Mouse (Mus musculus): Measurements from ENCODE around the gene Zfp821. TPM values are rescaled to one million over a fixed set of nuclear protein-coding genes. Genes with fewer than 3 reads are reported as not detected.
A peak's percentile ranks its signal among the peaks of the same experiment; 100 is the strongest.

The Zfp821 gene
- polyA plus RNA-seq (2014; fragmentation: Nextera tagmentation; extraction: Ambion mirVana): 50.9 and 52.4 TPM in 2 replicates

- Histone ChIP-seq H3K27ac (ENCODE audit: low read depth, low read length) (peak within 1 kb of the TSS; percentile 88), H3K4me3 (ENCODE audit: low read depth, low read length) (peak within 1 kb of the TSS; percentile 98), H3K4me2 (peak within 1 kb of the TSS; percentile 91), H3K27me3 (ENCODE audit: control insufficient read depth, insufficient read depth, low read length) (peaks cover 5% of the 10 kb centered on the region; the same call in 1 of the 2 replicates), H3K9ac (ENCODE audit: low read length) (peak within 1 kb of the TSS; percentile 99), H3K4me1 (ENCODE audit: control insufficient read depth, insufficient read depth, low read length) (peaks cover 16% of the 10 kb centered on the region), H3K36me3 (ENCODE audit: control insufficient read depth, insufficient read depth, low read length) (0 out of 2 replicates have a peak, but pooled peaks cover 9% of the 10 kb centered on the region), H3K9me3 (ENCODE audit: control insufficient read depth, low read length) (no peaks in the 10 kb centered on the region)
- ATAC-seq (ENCODE audit: low FRiP score) (peak; percentile 90), DNase-seq (ENCODE audit: low spot score, missing footprints) (peak; percentile 100)
- under 1% methylated on average over 51 of the region's 100 CpGs for WGBS
Measured at GRCm38 (mm10) chr8:109705320-109706075, at the start of gene Zfp821. TSS of gene Zfp821 (plus strand) at chr8:109705546.

GRCm38 (mm10) chr8:109656860-109657259, 48.5 kb upstream of the Zfp821 start:
- Histone ChIP-seq H3K27ac (ENCODE audit: low read depth, low read length) (no peak overlapping the region), H3K4me2 (no peak overlapping the region), H3K4me1 (ENCODE audit: control insufficient read depth, insufficient read depth, low read length) (no peaks in the 10 kb centered on the region), H3K9me3 (ENCODE audit: control insufficient read depth, low read length) (no peaks in the 10 kb centered on the region), H3K36me3 (ENCODE audit: control insufficient read depth, insufficient read depth, low read length) (no peaks in the 10 kb centered on the region), H3K4me3 (ENCODE audit: low read depth, low read length) (no peak overlapping the region), H3K9ac (ENCODE audit: low read length) (no peak overlapping the region), H3K27me3 (ENCODE audit: control insufficient read depth, insufficient read depth, low read length) (no peaks in the 10 kb centered on the region)
- DNase-seq (ENCODE audit: low spot score, missing footprints): no peak
- 91% methylated on average over 3 of the region's 3 CpGs for WGBS
- ATAC-seq (ENCODE audit: low FRiP score): no peak

GRCm38 (mm10) chr8:109662328-109662727, 43.0 kb upstream of the Zfp821 start:
- Histone ChIP-seq H3K9me3 (ENCODE audit: control insufficient read depth, low read length) (no peaks in the 10 kb centered on the region), H3K27me3 (ENCODE audit: control insufficient read depth, insufficient read depth, low read length) (no peaks in the 10 kb centered on the region), H3K4me3 (ENCODE audit: low read depth, low read length) (no peak overlapping the region), H3K4me2 (no peak overlapping the region), H3K4me1 (ENCODE audit: control insufficient read depth, insufficient read depth, low read length) (no peaks in the 10 kb centered on the region), H3K9ac (ENCODE audit: low read length) (no peak overlapping the region), H3K36me3 (ENCODE audit: control insufficient read depth, insufficient read depth, low read length) (no peaks in the 10 kb centered on the region), H3K27ac (ENCODE audit: low read depth, low read length) (no peak overlapping the region)
- ATAC-seq (ENCODE audit: low FRiP score) (no peak), DNase-seq (ENCODE audit: low spot score, missing footprints) (no peak)
- 85% methylated on average over 3 of the region's 3 CpGs for WGBS

- Histone ChIP-seq H3K27me3 (ENCODE audit: control insufficient read depth, insufficient read depth, low read length) (no peaks in the 10 kb centered on the region), H3K4me3 (ENCODE audit: low read depth, low read length) (no peak overlapping the region), H3K4me1 (ENCODE audit: control insufficient read depth, insufficient read depth, low read length) (no peaks in the 10 kb centered on the region), H3K27ac (ENCODE audit: low read depth, low read length) (no peak overlapping the region), H3K9ac (ENCODE audit: low read length) (no peak overlapping the region), H3K9me3 (ENCODE audit: control insufficient read depth, low read length) (no peaks in the 10 kb centered on the region), H3K36me3 (ENCODE audit: control insufficient read depth, insufficient read depth, low read length) (peaks cover 4% of the 10 kb centered on the region), H3K4me2 (no peak overlapping the region)
- ATAC-seq (ENCODE audit: low FRiP score) (no peak), DNase-seq (ENCODE audit: low spot score, missing footprints) (no peak)
- WGBS: 89% methylated on average over 5 of the region's 5 CpGs
Measured at GRCm38 (mm10) chr8:109666616-109667015, 38.7 kb upstream of the Zfp821 start.

GRCm38 (mm10) chr8:109672656-109673055, 32.7 kb upstream of the Zfp821 start:
- peaks cover 38% of the 10 kb centered on the region for H3K36me3 ChIP-seq (ENCODE audit: control insufficient read depth, insufficient read depth, low read length)
- no peaks in the 10 kb centered on the region for H3K9me3 ChIP-seq (ENCODE audit: control insufficient read depth, low read length)
- H3K27me3 ChIP-seq (ENCODE audit: control insufficient read depth, insufficient read depth, low read length): no peaks in the 10 kb centered on the region
- H3K4me1 ChIP-seq (ENCODE audit: control insufficient read depth, insufficient read depth, low read length): no peaks in the 10 kb centered on the region
- no peak overlapping the region for H3K27ac ChIP-seq (ENCODE audit: low read depth, low read length)
- DNase-seq (ENCODE audit: low spot score, missing footprints): no peak
- ATAC-seq (ENCODE audit: low FRiP score): no peak
- no peak overlapping the region for H3K4me2 ChIP-seq
- WGBS: 93% methylated on average over 5 of the region's 5 CpGs
- no peak overlapping the region for H3K9ac ChIP-seq (ENCODE audit: low read length)
- H3K4me3 ChIP-seq (ENCODE audit: low read depth, low read length): no peak overlapping the region

- H3K4me3 ChIP-seq (ENCODE audit: low read depth, low read length): no peak overlapping the region
- ATAC-seq (ENCODE audit: low FRiP score) (no peak), DNase-seq (ENCODE audit: low spot score, missing footprints) (no peak)
- peaks cover 44% of the 10 kb centered on the region for H3K36me3 ChIP-seq (ENCODE audit: control insufficient read depth, insufficient read depth, low read length)
- no peaks in the 10 kb centered on the region for H3K9me3 ChIP-seq (ENCODE audit: control insufficient read depth, low read length)
- H3K4me2 ChIP-seq: no peak overlapping the region
- no peak overlapping the region for H3K9ac ChIP-seq (ENCODE audit: low read length)
- no peaks in the 10 kb centered on the region for H3K4me1 ChIP-seq (ENCODE audit: control insufficient read depth, insufficient read depth, low read length)
- 92% methylated on average over 2 of the region's 2 CpGs for WGBS
- H3K27ac ChIP-seq (ENCODE audit: low read depth, low read length): no peak overlapping the region
- no peaks in the 10 kb centered on the region for H3K27me3 ChIP-seq (ENCODE audit: control insufficient read depth, insufficient read depth, low read length)
Measured at GRCm38 (mm10) chr8:109673596-109673995, 31.8 kb upstream of the Zfp821 start.

- Histone ChIP-seq H3K36me3 (ENCODE audit: control insufficient read depth, insufficient read depth, low read length) (peaks cover 43% of the 10 kb centered on the region), H3K4me1 (ENCODE audit: control insufficient read depth, insufficient read depth, low read length) (no peaks in the 10 kb centered on the region), H3K27ac (ENCODE audit: low read depth, low read length) (no peak overlapping the region), H3K9ac (ENCODE audit: low read length) (no peak overlapping the region), H3K4me3 (ENCODE audit: low read depth, low read length) (no peak overlapping the region), H3K4me2 (no peak overlapping the region), H3K9me3 (ENCODE audit: control insufficient read depth, low read length) (no peaks in the 10 kb centered on the region), H3K27me3 (ENCODE audit: control insufficient read depth, insufficient read depth, low read length) (no peaks in the 10 kb centered on the region)
- DNase-seq (ENCODE audit: low spot score, missing footprints) (no peak), ATAC-seq (ENCODE audit: low FRiP score) (no peak)
- 94% methylated on average over 9 of the region's 9 CpGs for WGBS
Measured at GRCm38 (mm10) chr8:109675896-109676643, 29.3 kb upstream of the Zfp821 start.

GRCm38 (mm10) chr8:109681535-109681934, 23.8 kb upstream of the Zfp821 start:
- H3K36me3 ChIP-seq (ENCODE audit: control insufficient read depth, insufficient read depth, low read length): peaks cover 29% of the 10 kb centered on the region
- no peak overlapping the region for H3K27ac ChIP-seq (ENCODE audit: low read depth, low read length)
- 88% methylated on average over 3 of the region's 3 CpGs for WGBS
- no peaks in the 10 kb centered on the region for H3K4me1 ChIP-seq (ENCODE audit: control insufficient read depth, insufficient read depth, low read length)
- ATAC-seq (ENCODE audit: low FRiP score) (no peak), DNase-seq (ENCODE audit: low spot score, missing footprints) (no peak)
- H3K4me3 ChIP-seq (ENCODE audit: low read depth, low read length): no peak overlapping the region
- H3K9ac ChIP-seq (ENCODE audit: low read length): no peak overlapping the region
- H3K27me3 ChIP-seq (ENCODE audit: control insufficient read depth, insufficient read depth, low read length): no peaks in the 10 kb centered on the region
- no peaks in the 10 kb centered on the region for H3K9me3 ChIP-seq (ENCODE audit: control insufficient read depth, low read length)
- H3K4me2 ChIP-seq: no peak overlapping the region

GRCm38 (mm10) chr8:109682120-109682519, 23.2 kb upstream of the Zfp821 start:
- no peak overlapping the region for H3K4me3 ChIP-seq (ENCODE audit: low read depth, low read length)
- H3K36me3 ChIP-seq (ENCODE audit: control insufficient read depth, insufficient read depth, low read length): peaks cover 27% of the 10 kb centered on the region
- H3K27ac ChIP-seq (ENCODE audit: low read depth, low read length): no peak overlapping the region
- H3K4me1 ChIP-seq (ENCODE audit: control insufficient read depth, insufficient read depth, low read length): no peaks in the 10 kb centered on the region
- ATAC-seq (ENCODE audit: low FRiP score) (no peak), DNase-seq (ENCODE audit: low spot score, missing footprints) (no peak)
- H3K4me2 ChIP-seq: no peak overlapping the region
- H3K27me3 ChIP-seq (ENCODE audit: control insufficient read depth, insufficient read depth, low read length): no peaks in the 10 kb centered on the region
- no peak overlapping the region for H3K9ac ChIP-seq (ENCODE audit: low read length)
- WGBS: 92% methylated on average over 5 of the region's 5 CpGs
- no peaks in the 10 kb centered on the region for H3K9me3 ChIP-seq (ENCODE audit: control insufficient read depth, low read length)
